Mouse (Mus musculus): ENCODE measurements around the gene Wnk1.

Wnk1 gene

DNA sequence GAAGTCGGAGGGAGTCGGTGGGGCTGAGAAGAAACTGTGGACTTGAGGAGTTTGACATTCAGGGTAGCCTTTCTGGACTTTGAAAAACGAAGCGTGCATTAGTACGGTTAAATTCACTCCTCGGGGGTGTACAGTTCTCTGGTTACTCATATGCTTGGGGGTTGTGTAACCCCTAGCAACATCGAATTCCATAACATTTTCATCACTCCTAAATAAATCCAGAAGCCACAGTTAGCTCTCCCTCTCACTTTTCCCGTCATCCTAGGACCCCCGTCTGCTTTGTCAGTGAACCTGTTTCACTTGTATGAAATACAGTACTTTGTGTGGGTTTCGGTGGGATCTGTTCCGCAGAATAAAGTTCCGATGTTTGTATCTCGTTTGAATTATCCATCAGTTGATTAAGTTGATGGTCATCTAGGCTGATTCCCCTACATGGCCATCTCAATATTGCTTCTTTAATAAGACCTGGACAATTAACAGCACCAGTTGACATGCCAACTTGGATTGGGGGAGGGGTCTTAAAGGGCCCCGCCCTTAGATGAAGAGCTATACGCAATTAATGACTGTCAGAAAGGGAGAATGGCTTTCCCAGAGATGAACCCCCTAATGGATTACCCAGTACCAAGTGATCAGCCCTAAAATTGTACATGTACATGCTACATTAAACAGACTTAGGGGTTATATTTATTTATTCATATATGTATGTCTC is 135.2 kb downstream of the Wnk1 start:
- DNase-seq (ENCODE audit: extremely low spot score) = peak; percentile 14

GRCm38 (mm10) chr6:119902204-119903080 is 136.0 kb downstream of the Wnk1 start, which contains the start of gene Rad52:
Gene Rad52 (plus strand): TSS chr6:119902698.
- DNase-seq (ENCODE audit: extremely low spot score) = peak; percentile 85

- no peak for DNase-seq (ENCODE audit: extremely low spot score)
Observed at GRCm38 (mm10) chr6:119892711-119893110, 145.8 kb downstream of the Wnk1 start.

- DNase-seq (ENCODE audit: extremely low spot score) = no peak
Observed at GRCm38 (mm10) chr6:119883151-119883550, 155.3 kb downstream of the Wnk1 start.
